Mouse (Mus musculus): ENCODE results near the gene Svbp.

Svbp gene

DNA sequence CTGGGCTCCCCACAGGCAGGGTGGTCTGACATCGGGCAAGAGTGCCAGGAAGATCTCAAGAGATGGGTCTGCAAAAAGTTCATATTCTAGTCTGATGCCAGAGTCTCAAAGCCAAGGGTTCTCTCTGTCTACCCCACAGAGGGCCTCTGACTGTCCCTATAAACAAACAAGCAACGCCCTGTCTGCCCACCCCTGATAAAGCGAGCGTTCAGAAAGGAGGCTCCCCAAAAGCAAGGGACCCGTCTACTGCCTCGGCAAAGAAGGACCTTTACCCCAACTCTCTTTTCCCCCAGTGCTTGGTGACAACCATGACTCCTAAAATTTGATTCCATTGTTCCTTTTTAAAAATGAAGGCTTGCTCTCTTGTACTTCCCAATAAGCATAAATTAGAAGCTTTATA, 5.2 kb upstream of the Svbp start, which contains the start of gene Ermap:
Gene Ermap (minus strand): TSS at position 148 of the 400 bp plus-strand sequence.
- in situ Hi-C loops (cut with MboI), result no loop called here

DNA sequence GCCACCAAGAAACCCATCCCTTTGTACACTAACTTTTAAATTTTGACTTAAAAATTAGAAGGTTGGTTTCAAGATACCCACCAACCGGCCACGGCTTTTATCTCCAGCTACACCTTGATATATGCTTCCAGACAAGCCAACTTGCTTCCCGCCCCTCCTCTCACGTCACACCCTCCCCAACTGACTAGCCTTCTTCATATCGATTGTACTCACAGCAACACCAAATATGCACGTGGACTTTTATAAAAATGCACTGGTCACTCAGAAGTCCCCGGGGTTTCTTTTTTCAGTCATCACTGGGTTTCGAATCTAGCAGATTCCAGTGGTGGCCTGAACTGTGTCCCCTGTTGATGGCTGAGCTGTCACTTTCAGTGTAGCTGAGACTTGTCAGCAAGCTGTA, 4.5 kb upstream of the Svbp start:
- in situ Hi-C loops (cut with MboI), result no loop called here

DNA sequence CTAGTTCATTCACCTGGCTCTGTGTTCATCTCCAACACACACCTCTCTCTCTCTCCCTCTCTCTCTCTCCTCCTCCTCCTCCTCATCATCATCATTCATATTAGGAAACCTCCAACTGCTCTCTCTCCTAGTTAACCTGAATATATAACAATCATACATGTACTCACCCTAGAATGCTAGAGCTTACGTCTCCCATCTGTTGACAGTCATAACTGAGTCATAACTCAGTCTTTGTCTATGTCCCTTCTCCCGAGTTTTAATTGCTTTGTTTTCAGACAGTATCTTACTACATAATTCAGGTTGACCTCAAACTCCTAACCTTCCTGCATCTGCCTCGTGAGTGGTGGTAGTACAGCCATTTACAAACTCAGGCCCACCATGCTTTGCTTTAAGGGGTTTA, 3.8 kb upstream of the Svbp start:
- in situ Hi-C loops (cut with MboI), result no loop called here

DNA sequence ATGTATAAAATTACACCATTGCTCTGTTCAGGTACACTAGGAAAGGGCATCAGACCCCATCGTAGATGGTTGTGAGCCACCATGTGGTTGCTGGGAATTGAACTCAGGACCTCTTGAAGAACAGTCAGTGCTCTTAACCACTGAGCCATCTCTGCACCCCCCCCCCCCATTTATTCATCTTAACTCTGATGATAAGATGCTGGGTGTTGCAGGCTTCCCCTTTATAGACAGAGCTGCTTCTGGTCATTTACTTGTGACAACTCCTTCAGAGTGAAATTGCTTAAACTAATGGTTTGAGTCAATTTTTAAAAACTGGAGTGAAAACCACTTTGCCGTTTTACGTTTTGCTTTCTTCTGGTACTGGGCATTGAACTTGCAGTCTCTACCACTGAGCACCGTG, 2.3 kb upstream of the Svbp start:
- in situ Hi-C loops (cut with MboI), result no loop called here

DNA sequence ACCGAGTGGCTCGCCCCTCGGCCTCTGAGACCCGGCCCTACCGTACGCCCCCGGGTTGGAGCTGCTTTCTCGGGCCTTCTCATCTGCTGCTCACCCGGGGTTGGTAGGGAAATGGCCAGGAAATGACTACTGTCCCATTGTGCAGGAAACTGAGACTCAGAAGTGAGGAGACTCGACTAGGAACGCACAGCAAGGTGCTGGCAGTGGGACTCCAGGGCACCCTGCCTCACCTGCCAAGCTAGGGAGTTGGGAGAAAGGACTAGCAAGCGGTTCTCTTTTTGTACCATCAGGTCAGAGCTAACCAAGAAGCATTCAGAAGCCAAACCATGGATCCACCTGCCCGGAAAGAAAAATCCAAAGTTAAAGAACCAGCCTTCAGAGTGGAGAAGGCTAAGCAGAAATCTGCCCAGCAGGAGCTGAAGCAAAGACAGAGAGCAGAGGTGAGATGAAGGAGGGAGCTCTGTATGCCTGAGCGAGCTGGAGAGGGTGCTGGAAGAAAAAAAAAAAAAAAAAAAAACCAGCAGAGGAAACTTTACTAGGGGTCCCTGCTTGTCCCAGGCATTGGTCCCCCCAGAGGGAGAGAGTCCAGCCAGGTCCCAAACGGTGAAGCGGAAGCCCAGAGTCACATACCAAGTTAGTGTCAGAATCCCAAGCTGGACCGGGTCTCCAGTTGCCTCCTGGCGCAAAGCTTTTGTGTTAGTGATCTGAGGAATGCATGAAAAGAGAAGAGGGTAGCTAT, 645 bp downstream of the Svbp start:
- in situ Hi-C loops (cut with MboI), result no loop called here

GRCm38 (mm10) chr4:119198105-119198504, 3.0 kb downstream of the Svbp start:
- in situ Hi-C loops (cut with MboI), result no loop called here

DNA sequence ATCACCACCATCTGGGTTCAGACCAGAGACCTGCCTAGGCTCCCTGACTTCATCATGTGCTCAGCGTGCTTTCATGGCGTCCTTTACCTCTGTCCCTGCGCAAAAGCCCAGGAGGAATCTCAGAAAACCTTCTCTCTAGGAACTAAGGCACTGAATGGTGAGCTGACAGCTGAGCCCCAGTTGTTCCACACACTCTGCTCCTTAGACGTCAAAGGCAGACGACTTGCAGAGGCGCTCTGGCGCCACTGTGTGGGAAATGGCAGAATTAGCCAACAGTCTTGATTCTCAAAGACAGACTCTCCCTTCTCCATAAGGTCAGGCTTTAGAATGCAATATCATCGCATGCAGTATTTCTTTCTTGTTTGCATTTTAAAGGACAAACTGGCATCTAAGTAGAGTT, 9.6 kb downstream of the Svbp start:
- in situ Hi-C loops (cut with MboI), result no loop called here

GRCm38 (mm10) chr4:119216667-119217066, 21.6 kb downstream of the Svbp start:
- in situ Hi-C loops (cut with MboI), result no loop called here

GRCm38 (mm10) chr4:119218169-119218568, 23.1 kb downstream of the Svbp start, which contains the start of gene Tmem269:
Tmem269 (minus strand) TSS chr4:119218217.
- in situ Hi-C loops (cut with MboI), result no loop called here

GRCm38 (mm10) chr4:119223696-119224095, 28.6 kb downstream of the Svbp start:
- in situ Hi-C loops (cut with MboI), result no loop called here

- in situ Hi-C loops (cut with MboI), result no loop called here
Measured at GRCm38 (mm10) chr4:119224534-119224933, 29.4 kb downstream of the Svbp start.

- in situ Hi-C loops (cut with MboI), result no loop called here
Measured at GRCm38 (mm10) chr4:119225719-119226118, 30.6 kb downstream of the Svbp start.

- in situ Hi-C loops (cut with MboI), result no loop called here
Measured at GRCm38 (mm10) chr4:119226751-119227150, 31.6 kb downstream of the Svbp start.

DNA sequence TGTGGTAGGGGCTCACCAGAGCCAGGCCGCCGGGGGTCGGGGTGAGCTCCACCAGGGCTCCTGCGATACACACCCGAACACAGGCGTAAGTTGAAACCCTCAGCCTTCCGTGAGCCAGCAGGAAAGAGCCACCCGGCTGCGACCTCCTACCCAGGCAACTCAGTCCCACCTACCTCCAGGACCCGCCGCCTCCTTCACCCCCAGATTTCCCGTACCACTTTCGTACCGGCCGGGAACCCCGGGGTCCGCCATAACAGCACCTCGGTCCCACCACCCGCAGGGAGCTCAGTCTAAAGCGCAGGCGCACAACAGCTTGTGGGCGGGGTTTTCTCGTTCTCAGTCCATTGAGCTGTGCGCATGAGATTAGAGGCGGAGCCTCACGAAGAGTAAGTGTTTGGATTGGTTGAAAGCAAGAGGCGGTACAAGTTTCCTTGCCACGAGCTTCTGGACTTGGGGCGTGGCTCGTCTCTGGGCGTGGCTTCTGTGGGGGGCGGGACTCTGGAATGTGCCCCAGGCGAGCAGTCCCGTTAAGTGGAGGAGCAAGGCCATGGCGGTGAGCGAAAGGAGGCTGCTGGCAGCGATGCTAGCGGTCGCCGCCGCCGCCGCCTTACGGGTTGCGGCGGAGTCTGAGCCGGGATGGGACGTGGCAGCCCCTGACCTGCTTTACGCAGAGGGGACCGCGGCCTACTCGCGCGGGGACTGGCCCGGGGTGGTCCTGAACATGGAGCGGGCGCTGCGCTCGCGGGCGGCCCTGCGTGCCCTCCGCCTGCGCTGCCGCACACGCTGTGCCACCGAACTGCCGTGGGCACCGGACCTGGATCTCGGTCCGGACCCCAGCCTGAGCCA, 37.5 kb downstream of the Svbp start, which contains the start of the genes AU022252 and P3h1:
Gene AU022252 (minus strand): TSS at position 303 of the 846 bp plus-strand sequence.
Gene P3h1 (plus strand): TSS at position 506 of the 846 bp plus-strand sequence.
- in situ Hi-C loops (cut with MboI), result no loop called here

GRCm38 (mm10) chr4:119233256-119233901, 38.3 kb downstream of the Svbp start:
- in situ Hi-C loops (cut with MboI), result no loop called here

GRCm38 (mm10) chr4:119234348-119234747, 39.2 kb downstream of the Svbp start:
- in situ Hi-C loops (cut with MboI), result no loop called here

DNA sequence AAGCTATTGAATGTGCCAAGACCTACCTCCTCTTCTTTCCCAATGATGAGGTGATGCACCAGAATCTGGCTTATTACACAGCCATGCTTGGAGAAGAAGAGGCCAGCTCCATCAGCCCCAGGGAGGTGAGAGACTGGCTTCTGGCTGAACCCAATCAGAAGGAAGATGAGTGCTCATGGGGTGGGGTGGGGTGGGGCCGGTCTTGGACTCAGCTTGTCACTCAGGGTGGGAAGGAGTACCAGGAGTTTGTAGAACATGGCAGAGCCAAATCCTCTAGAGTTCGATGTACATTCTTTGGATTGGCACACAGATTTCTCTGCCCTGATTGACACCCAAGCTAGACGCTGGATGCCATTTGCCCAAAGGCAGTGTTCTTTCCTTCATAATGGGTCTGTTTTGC, 43.6 kb downstream of the Svbp start:
- in situ Hi-C loops (cut with MboI), result no loop called here

DNA sequence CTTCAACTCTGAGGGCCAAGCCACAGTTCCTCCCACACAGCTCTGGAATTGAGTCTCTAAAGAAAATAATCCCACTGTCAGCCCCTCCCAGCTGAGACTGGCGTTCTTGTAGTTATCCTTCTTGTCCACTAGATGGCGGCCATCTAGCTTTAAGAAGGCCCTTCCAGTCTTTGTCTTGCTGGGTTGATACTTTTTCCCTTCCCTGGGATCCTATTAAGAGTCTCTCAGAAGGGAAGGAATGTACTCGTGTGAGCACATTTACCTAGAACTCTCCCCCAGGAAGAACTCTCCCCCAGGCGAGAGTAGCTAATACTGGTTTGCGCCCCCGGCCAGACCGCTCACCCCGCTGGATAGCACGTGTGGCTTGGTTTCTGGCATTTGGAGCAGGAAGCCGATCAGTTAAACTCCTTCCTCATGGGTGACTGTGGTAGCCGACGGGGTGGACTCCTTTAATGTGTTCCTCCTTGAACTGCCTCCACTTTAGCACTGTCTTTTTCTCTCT, 44.1 kb downstream of the Svbp start:
- in situ Hi-C loops (cut with MboI), result no loop called here

- in situ Hi-C loops (cut with MboI), result no loop called here
Measured at GRCm38 (mm10) chr4:119241664-119242063, 46.6 kb downstream of the Svbp start.

DNA sequence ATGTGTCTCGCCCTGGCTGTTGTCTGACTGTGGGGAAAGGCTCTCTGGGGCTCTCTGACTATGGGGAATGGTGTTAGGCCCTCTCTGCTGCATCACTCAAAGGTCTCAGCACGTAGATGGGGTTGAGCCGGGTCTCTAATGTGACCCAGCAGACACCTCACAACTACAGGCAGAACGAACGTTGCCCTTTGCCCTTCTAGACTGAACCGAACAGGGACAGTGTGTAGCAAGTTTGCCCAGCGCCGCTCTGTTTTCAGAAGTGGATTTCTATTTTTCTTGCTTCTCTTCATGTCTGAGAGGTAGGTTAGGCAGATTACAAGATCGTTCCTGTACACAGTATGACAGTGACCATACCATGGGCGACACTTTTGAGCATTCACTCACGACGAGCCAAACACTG, 47.5 kb downstream of the Svbp start:
- in situ Hi-C loops (cut with MboI), result no loop called here

- in situ Hi-C loops (cut with MboI), result no loop called here
Measured at GRCm38 (mm10) chr4:119244468-119245240, 49.5 kb downstream of the Svbp start.

Measured in mature B cell (primary cell).